Mouse (Mus musculus) heart, embryonic 12.5 days (tissue): Measurements from ENCODE around the gene Gpatch2. TPM values are rescaled to one million over a fixed set of nuclear protein-coding genes. Genes with fewer than 3 reads are reported as not detected.

ENCODE experiments used
- ATAC-seq: fragments of 200-750 bp; cut with Nextera tagmentation; 2 replicates; pipeline ENCODE4 v1.8.0; 2017; ENCODE audit warnings: moderate TSS enrichment, moderate library complexity; ENCODE audit not compliant: insufficient number of reproducible peaks, low FRiP score
- H3K27ac ChIP-seq: fragments of 300-500 bp; sonication (generic); 2 replicates; pipeline ENCODE4 v1.5.1; 2016; ENCODE audit warnings: mild to moderate bottlenecking, moderate library complexity; ENCODE audit not compliant: poor library complexity, severe bottlenecking
- H3K27me3 ChIP-seq: fragments of 300-500 bp; sonication (generic); replicated peaks from 2 replicates; pipeline ENCODE4 v1.6.1; 2016; ENCODE audit warnings: mild to moderate bottlenecking, moderate library complexity
- H3K36me3 ChIP-seq: fragments of 300-500 bp; sonication (generic); 2 replicates; pipeline ENCODE4 v1.6.1; 2016; ENCODE audit warnings: mild to moderate bottlenecking, moderate library complexity
- H3K4me1 ChIP-seq: fragments of 300-500 bp; sonication (generic); replicated peaks from 2 replicates; pipeline ENCODE4 v1.6.1; 2016; ENCODE audit warnings: mild to moderate bottlenecking
- H3K4me2 ChIP-seq: fragments of 300-500 bp; sonication (generic); 2 replicates; pipeline ENCODE4 v1.6.1; 2016; ENCODE audit warnings: mild to moderate bottlenecking, moderate library complexity
- H3K4me3 ChIP-seq: fragments of 300-500 bp; sonication (generic); 2 replicates; pipeline ENCODE4 v1.5.1; 2016; ENCODE audit warnings: mild to moderate bottlenecking
- H3K9ac ChIP-seq: fragments of 300-500 bp; sonication (generic); 2 replicates; pipeline ENCODE4 v1.6.1; 2016; ENCODE audit warnings: mild to moderate bottlenecking, moderate library complexity
- H3K9me3 ChIP-seq: fragments of 300-500 bp; sonication (generic); replicated peaks from 2 replicates; pipeline ENCODE4 v1.6.1; 2016; ENCODE audit warnings: mild to moderate bottlenecking, moderate library complexity
- WGBS: fragments of 180-500 bp; shearing (Covaris S2); methylation state at CpG from one replicate; pipeline ENCODE4 v1.1.7; 2016; 5-methylcytosine and 5-hydroxymethylcytosine counted together
- polyA plus RNA-seq: library from polyadenylated mRNA; unstranded; fragments of >200 nt; fragmentation: Nextera tagmentation; extraction: Ambion mirVana; gene quantifications from 2 replicates; pipeline ENCODE4 v1.2.1, GENCODE M21; 2016

Gene Gpatch2
- polyA plus RNA-seq, 1 experiment from 2014 or later, result 16.7 TPM

DNA sequence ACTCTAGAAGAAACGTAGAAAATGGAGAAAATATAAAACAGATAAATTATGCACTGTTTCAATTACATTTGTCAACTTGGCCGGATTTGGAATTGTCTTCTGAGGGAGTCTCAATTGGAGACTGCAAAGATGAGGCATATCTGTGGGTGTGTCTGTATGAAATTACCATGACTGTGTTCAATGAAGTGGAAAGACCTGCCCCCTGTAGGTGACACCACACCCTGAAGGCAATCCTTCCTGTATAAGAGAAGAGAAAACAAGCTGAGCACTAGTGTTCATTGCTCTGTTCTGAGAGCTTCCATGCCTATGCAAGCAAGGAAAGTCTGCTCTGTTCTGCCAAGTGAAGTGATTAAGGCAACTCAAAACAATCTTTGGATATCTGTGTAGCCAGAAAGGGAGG lies 153.7 kb downstream of the Gpatch2 start:
- 75% methylated on average over 2 of the region's 2 CpGs for WGBS
- no peak for ATAC-seq
- no peak overlapping the region for H3K4me2 ChIP-seq
- H3K4me1 ChIP-seq, result no peaks in the 10 kb centered on the region
- no peak overlapping the region for H3K9ac ChIP-seq
- H3K27ac ChIP-seq, result no peak overlapping the region
- no peak overlapping the region for H3K4me3 ChIP-seq
- no peaks in the 10 kb centered on the region for H3K27me3 ChIP-seq
- no peaks in the 10 kb centered on the region for H3K36me3 ChIP-seq
- no peaks in the 10 kb centered on the region for H3K9me3 ChIP-seq

DNA sequence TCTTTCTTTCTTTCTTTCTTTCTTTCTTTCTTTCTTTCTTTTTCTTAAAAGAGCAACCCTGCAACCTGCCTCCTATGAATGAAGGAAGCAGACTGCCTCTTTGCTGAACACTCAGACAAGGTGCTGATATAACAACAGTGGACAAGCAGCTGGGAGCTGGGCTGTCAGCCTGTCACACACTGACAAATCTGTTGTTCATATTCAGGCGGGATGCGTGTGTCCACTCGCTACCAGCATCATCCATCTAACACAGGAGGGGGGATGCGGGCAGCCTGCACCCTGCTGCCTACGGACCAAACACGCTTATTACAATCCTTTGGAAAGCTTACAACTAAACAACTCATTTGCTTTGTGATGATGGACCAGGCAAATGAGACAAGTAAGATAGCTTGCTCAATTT lies 158.2 kb downstream of the Gpatch2 start:
- H3K36me3 ChIP-seq, result no peaks in the 10 kb centered on the region
- WGBS, result 75% methylated on average over 6 of the region's 6 CpGs
- no peak overlapping the region for H3K9ac ChIP-seq
- H3K4me1 ChIP-seq, result peaks cover 16% of the 10 kb centered on the region
- no peak overlapping the region for H3K4me2 ChIP-seq
- ATAC-seq, result no peak
- H3K27me3 ChIP-seq, result no peaks in the 10 kb centered on the region
- H3K9me3 ChIP-seq, result no peaks in the 10 kb centered on the region
- no peak overlapping the region for H3K27ac ChIP-seq
- H3K4me3 ChIP-seq, result no peak overlapping the region

DNA sequence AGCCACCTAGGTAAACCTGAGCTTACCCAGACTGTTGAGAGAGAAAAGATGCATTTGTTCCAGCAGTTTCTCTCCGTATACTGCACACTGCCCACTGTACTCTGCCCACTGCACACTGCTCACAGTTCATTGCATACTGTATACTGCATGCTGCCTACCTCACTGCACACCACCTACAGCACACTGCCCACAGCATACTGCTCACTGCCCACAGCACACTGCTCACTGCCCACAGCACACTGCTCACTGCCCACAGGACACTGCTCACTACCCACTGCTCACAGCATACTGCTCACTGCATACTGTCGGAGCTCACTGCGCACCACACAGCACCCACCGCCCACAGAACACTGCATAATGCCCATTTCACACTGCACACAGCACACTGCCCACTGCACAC lies 159.1 kb downstream of the Gpatch2 start:
- Histone ChIP-seq H3K4me2 (no peak overlapping the region), H3K27ac (no peak overlapping the region), H3K9me3 (no peaks in the 10 kb centered on the region), H3K27me3 (no peaks in the 10 kb centered on the region), H3K9ac (no peak overlapping the region), H3K36me3 (no peaks in the 10 kb centered on the region), H3K4me3 (no peak overlapping the region), H3K4me1 (peaks cover 22% of the 10 kb centered on the region)
- ATAC-seq, result no peak
- WGBS, result 91% methylated on average over 4 of the region's 4 CpGs

DNA sequence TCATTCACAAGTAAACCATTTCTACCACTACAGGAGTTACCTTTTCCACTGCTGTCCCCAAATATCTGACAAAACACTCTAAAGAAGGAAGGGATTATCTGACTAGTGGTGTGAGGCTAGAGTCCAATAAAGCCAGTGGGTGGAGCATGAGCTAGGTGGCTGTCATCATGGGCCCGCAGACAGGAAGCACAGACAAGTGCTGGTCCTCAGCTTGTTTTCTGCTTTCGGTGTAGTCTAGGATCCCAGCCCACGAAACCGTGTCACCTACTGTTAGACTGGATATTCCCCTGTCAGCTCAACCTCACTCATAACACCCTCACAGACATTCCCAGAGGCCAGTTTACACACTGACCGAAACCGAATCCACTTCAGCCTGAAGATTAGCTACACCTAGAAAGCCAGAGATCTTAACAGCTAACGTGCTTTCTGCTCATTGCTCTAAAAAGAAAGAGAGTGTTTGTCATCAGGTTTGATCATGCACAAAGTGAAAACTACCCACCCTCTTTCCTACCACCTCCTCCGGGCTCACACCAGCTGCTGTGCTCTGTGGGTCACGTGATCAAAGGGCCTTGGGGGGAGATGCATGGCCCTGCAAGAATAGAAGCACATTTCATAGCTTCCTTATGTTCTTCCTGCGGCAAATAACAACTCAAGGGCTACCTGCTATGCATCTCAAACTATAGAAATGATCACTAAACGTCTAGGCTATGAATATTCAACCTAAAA lies 161.8 kb downstream of the Gpatch2 start:
- 60% methylated on average over 11 of the region's 11 CpGs for WGBS
- Histone ChIP-seq H3K27ac (no peak overlapping the region), H3K4me2 (peak overlapping the region; percentile 30; the same call in 1 of the 2 replicates)

DNA sequence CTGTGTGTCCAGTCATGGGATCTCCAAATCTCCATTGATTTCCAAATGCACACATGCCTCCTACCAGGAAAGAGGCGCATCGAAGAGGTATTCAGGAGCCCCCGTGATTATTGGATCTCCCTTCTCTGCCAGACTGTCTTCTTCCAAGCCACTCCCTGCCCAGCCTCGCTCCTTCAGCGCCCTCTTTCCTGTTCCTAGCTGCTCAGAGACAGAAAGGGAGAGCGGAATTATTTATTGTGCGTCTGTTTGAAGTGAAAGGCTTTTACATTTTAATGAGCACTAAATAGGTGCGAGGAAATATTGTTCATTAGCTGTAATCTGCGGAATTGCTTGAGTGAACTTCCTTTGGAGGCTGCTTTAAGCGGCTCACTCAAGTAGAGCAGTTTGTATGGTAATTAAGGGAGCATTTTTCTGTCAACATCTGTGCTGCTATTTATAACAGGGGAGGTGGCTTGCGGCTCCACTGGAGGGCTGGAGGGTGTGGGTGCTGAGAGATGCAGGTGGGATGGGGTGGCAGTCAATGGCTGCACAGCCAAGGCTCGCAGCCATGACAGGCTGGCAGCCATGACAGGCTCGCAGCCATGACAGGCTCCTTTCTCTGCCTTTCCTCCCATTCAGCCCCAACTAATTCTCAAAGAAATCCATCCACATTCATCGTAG lies 162.7 kb downstream of the Gpatch2 start:
- Histone ChIP-seq H3K36me3 (no peaks in the 10 kb centered on the region), H3K9me3 (no peaks in the 10 kb centered on the region), H3K4me3 (no peak overlapping the region), H3K4me2 (no peak overlapping the region), H3K27me3 (no peaks in the 10 kb centered on the region), H3K4me1 (peaks cover 25% of the 10 kb centered on the region), H3K9ac (no peak overlapping the region), H3K27ac (no peak overlapping the region)
- no peak for ATAC-seq
- 67% methylated on average over 14 of the region's 14 CpGs for WGBS

More for the DNA sequence above, 161.8 kb downstream of the Gpatch2 start:
- no peak for ATAC-seq
- no peaks in the 10 kb centered on the region for H3K27me3 ChIP-seq
- H3K9ac ChIP-seq, result no peak overlapping the region
- H3K36me3 ChIP-seq, result no peaks in the 10 kb centered on the region
- no peak overlapping the region for H3K4me3 ChIP-seq
- H3K9me3 ChIP-seq, result no peaks in the 10 kb centered on the region
- H3K4me1 ChIP-seq, result peaks cover 25% of the 10 kb centered on the region

DNA sequence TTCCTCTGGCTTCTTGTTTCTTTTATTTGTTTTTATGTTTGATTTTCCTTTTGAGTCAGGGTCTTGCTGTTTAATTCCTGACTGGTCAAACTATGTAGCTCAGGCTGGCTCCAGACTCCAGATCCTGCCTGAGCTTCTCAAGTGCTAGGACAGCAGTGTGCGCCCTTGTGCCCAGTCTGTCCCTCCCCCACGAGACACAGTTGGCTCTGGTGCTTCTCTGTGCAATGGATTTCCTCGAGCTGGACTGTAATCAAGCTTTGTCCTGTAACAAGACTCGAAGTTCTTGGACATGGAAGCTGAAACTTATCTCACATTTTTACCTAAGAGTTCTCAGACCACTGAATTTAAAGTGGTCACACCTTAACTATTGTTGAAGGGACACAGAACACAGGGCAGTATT lies 174.2 kb downstream of the Gpatch2 start:
- Histone ChIP-seq H3K4me1 (no peaks in the 10 kb centered on the region), H3K4me3 (no peak overlapping the region), H3K9ac (no peak overlapping the region), H3K36me3 (no peaks in the 10 kb centered on the region), H3K27ac (no peak overlapping the region), H3K9me3 (0 out of 2 replicates have a peak, but pooled peaks cover 3% of the 10 kb centered on the region), H3K27me3 (no peaks in the 10 kb centered on the region), H3K4me2 (no peak overlapping the region)
- no peak for ATAC-seq
- WGBS, result 54% methylated on average over 4 of the region's 4 CpGs

DNA sequence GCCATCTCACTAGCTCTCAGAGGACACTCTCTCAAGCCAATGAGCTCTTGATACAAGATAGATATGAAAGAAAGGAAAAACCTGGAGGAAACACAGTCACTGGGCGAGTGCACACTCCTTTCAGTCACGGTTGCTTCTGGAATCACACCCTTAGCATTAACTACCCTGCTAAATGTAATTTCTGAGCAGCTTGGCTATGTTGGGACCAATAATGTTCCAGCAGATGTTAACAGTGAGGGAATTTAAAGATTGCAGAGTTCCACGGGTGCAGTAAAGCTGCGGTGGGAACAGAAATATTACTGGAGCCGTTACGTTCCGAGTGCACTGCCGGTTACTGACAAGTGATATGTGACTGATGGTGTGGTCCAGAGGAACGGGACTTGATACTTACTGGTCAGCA lies 185.5 kb downstream of the Gpatch2 start:
- H3K4me1 ChIP-seq, result no peaks in the 10 kb centered on the region
- no peak overlapping the region for H3K27ac ChIP-seq
- ATAC-seq, result no peak
- no peaks in the 10 kb centered on the region for H3K27me3 ChIP-seq
- WGBS, result 82% methylated on average over 9 of the region's 9 CpGs
- H3K4me3 ChIP-seq, result no peak overlapping the region
- H3K4me2 ChIP-seq, result no peak overlapping the region
- H3K36me3 ChIP-seq, result no peaks in the 10 kb centered on the region
- no peak overlapping the region for H3K9ac ChIP-seq
- no peaks in the 10 kb centered on the region for H3K9me3 ChIP-seq

Other genes starting within 250 kb of the Gpatch2 start
- 0.37 and 0.50 TPM in 2 replicates for gene D1Pas1, start 248.1 kb upstream of the Gpatch2 start, polyA plus RNA-seq
- gene Spata17, start within 50 bp of the Gpatch2 start, polyA plus RNA-seq, result 0.72 and 1.4 TPM in 2 replicates